Mouse (Mus musculus) CH12.LX (cell line): ENCODE results near the gene A630001G21Rik. TPM values are rescaled to one million over a fixed set of nuclear protein-coding genes. Genes with fewer than 3 reads are reported as not detected.
A peak's percentile ranks its signal among the peaks of the same experiment; 100 is the strongest.

Experiments used
- DNase-seq: peaks from one replicate; pipeline ENCODE4 v3.0.0-alpha.2; 2013; ENCODE audit errors: extremely low read depth
- H3K27ac ChIP-seq: 2 replicates; pipeline ENCODE4 v1.5.1; 2012; ENCODE audit warnings: low read depth, mild to moderate bottlenecking, control low read depth, moderate library complexity; ENCODE audit not compliant: insufficient read depth
- H3K27me3 ChIP-seq: replicated peaks from 2 replicates; pipeline ENCODE3; 2012; ENCODE audit warnings: inconsistent platforms
- H3K36me3 ChIP-seq, 2 experiments: replicated peaks in 1 of 2; 2 replicates each; pipeline versions ENCODE3 to v1.6.1; 2012; ENCODE audit warnings: inconsistent platforms in 1 of 2, low read length in 1 of 2, mild to moderate bottlenecking in 1 of 2, mixed read lengths in 1 of 2, moderate library complexity in 1 of 2; ENCODE audit not compliant: control insufficient read depth in 1 of 2, insufficient read depth in 1 of 2
- H3K4me1 ChIP-seq, 2 experiments: 2 replicates each; pipeline ENCODE4 v1.6.1; 2012; ENCODE audit warnings: inconsistent platforms in 1 of 2, moderate library complexity in 1 of 2; ENCODE audit not compliant: insufficient read depth in 2 of 2, control insufficient read depth in 1 of 2
- H3K4me2 ChIP-seq: 2 replicates; pipeline ENCODE4 v1.6.1; 2012; ENCODE audit warnings: low read depth, mild to moderate bottlenecking, control low read depth; ENCODE audit not compliant: poor library complexity, insufficient read depth, severe bottlenecking
- H3K4me3 ChIP-seq, 3 experiments: fragments of 150-350 bp in 1 of 3; sonication (generic) in 1 of 3; replicated peaks in 1 of 3; 2 replicates each; pipeline versions ENCODE3 to v1.5.1; 2011 to 2012; ENCODE audit warnings: low read depth in 2 of 3, low read length in 2 of 3, mild to moderate bottlenecking in 2 of 3, moderate library complexity in 2 of 3, control low read depth in 1 of 3, improper control_type of control experiment in 1 of 3, inconsistent platforms in 1 of 3, mixed read lengths in 1 of 3; ENCODE audit not compliant: poor library complexity in 1 of 3
- H3K79me2 ChIP-seq: replicated peaks from 2 replicates; pipeline ENCODE4 v1.6.1; 2012; ENCODE audit warnings: mild to moderate bottlenecking, moderate library complexity; ENCODE audit not compliant: control insufficient read depth, poor library complexity, insufficient read depth, severe bottlenecking; ENCODE audit errors: extremely low read depth
- H3K9ac ChIP-seq: 2 replicates; pipeline ENCODE4 v1.6.1; 2012; ENCODE audit warnings: low read depth, mild to moderate bottlenecking, control low read depth, moderate library complexity; ENCODE audit not compliant: insufficient read depth
- H3K9me3 ChIP-seq: replicated peaks from 2 replicates; pipeline ENCODE3; 2012; ENCODE audit warnings: low read length, inconsistent platforms, mixed read lengths
- BHLHE40 ChIP-seq: IDR thresholded peaks from 2 replicates; pipeline ENCODE4 v1.6.1; 2011; ENCODE audit warnings: mild to moderate bottlenecking, low read depth, low read length, improper control_type of control experiment
- CHD1 ChIP-seq: IDR thresholded peaks from 2 replicates; pipeline ENCODE4 v1.6.1; 2012; ENCODE audit warnings: low read depth, low read length, improper control_type of control experiment, inconsistent platforms
- CHD2 ChIP-seq: IDR thresholded peaks from 2 replicates; pipeline ENCODE4 v1.6.1; 2011; ENCODE audit warnings: low read length, improper control_type of control experiment
- CTCF ChIP-seq, 2 experiments: IDR thresholded peaks in 1 of 2; conservative IDR thresholded peaks in 1 of 2; 2 replicates each; pipeline ENCODE4 v1.5.1; 2011 to 2012; ENCODE audit warnings: low read depth in 2 of 2, low read length in 2 of 2, improper control_type of control experiment in 1 of 2, inconsistent platforms in 1 of 2, mild to moderate bottlenecking in 1 of 2, moderate library complexity in 1 of 2
- E2F4 ChIP-seq: IDR thresholded peaks from 2 replicates; pipeline ENCODE4 v1.6.1; 2011; ENCODE audit warnings: low read depth, low read length, improper control_type of control experiment; ENCODE audit not compliant: insufficient replicate concordance
- ELF1 ChIP-seq: IDR thresholded peaks from 2 replicates; pipeline ENCODE4 v1.6.1; 2014; ENCODE audit warnings: low read depth, mild to moderate bottlenecking, inconsistent platforms, low read length, improper control_type of control experiment
- EP300 ChIP-seq: IDR thresholded peaks from 2 replicates; pipeline ENCODE4 v1.6.1; 2011; ENCODE audit warnings: low read length, improper control_type of control experiment
- ETS1 ChIP-seq: conservative IDR thresholded peaks from 2 replicates; pipeline ENCODE4 v1.6.1; 2012; ENCODE audit warnings: low read depth, mild to moderate bottlenecking, inconsistent platforms, low read length, improper control_type of control experiment, moderate library complexity
- HCFC1 ChIP-seq: IDR thresholded peaks from 2 replicates; pipeline ENCODE4 v1.6.1; 2012; ENCODE audit warnings: low read depth, mild to moderate bottlenecking, inconsistent platforms, low read length, improper control_type of control experiment
- IRF4 ChIP-seq: IDR thresholded peaks from 2 replicates; pipeline ENCODE4 v1.6.1; 2014; ENCODE audit warnings: low read depth, mild to moderate bottlenecking, inconsistent platforms, low read length, improper control_type of control experiment
- JUN ChIP-seq: IDR thresholded peaks from 2 replicates; pipeline ENCODE4 v1.6.1; 2011; ENCODE audit warnings: low read depth, mild to moderate bottlenecking, low read length, improper control_type of control experiment, moderate library complexity; ENCODE audit not compliant: insufficient read depth
- JUND ChIP-seq: conservative IDR thresholded peaks from 2 replicates; pipeline ENCODE4 v1.6.1; 2011; ENCODE audit warnings: low read depth, low read length, improper control_type of control experiment
- MAFK ChIP-seq: IDR thresholded peaks from 2 replicates; pipeline ENCODE4 v1.6.1; 2011; ENCODE audit warnings: low read length, improper control_type of control experiment; ENCODE audit not compliant: insufficient replicate concordance
- MAX ChIP-seq: IDR thresholded peaks from 2 replicates; pipeline ENCODE4 v1.6.1; 2011; ENCODE audit warnings: low read length, improper control_type of control experiment
- MAZ ChIP-seq: IDR thresholded peaks from 2 replicates; pipeline ENCODE4 v1.6.1; 2012; ENCODE audit warnings: low read depth, mild to moderate bottlenecking, inconsistent platforms, low read length, improper control_type of control experiment, moderate library complexity
- MEF2A ChIP-seq: IDR thresholded peaks from 2 replicates; pipeline ENCODE4 v1.6.1; 2014; ENCODE audit warnings: low read depth, mild to moderate bottlenecking, inconsistent platforms, low read length, improper control_type of control experiment, borderline replicate concordance
- MXI1 ChIP-seq: IDR thresholded peaks from 2 replicates; pipeline ENCODE4 v1.6.1; 2011; ENCODE audit warnings: mild to moderate bottlenecking, low read depth, low read length, improper control_type of control experiment
- MYC ChIP-seq: IDR thresholded peaks from 2 replicates; pipeline ENCODE4 v1.6.1; 2011; ENCODE audit warnings: low read depth, mild to moderate bottlenecking, improper control_type of control experiment, low read length
- NELFE ChIP-seq: IDR thresholded peaks from 2 replicates; pipeline ENCODE4 v1.6.1; 2011; ENCODE audit warnings: low read depth, low read length, improper control_type of control experiment
- PAX5 ChIP-seq: IDR thresholded peaks from 2 replicates; pipeline ENCODE4 v1.6.1; 2012; ENCODE audit warnings: low read length, inconsistent platforms, mixed read lengths
- POLR2A ChIP-seq: IDR thresholded peaks from 2 replicates; pipeline ENCODE4 v1.6.1; 2011; ENCODE audit warnings: low read depth, mild to moderate bottlenecking, improper control_type of control experiment, low read length
- POLR2AphosphoS2 ChIP-seq: IDR thresholded peaks from 2 replicates; pipeline ENCODE4 v1.6.1; 2011; ENCODE audit warnings: low read depth, low read length, improper control_type of control experiment
- RAD21 ChIP-seq: IDR thresholded peaks from 2 replicates; pipeline ENCODE4 v1.6.1; 2011; ENCODE audit warnings: low read depth, mild to moderate bottlenecking, low read length, improper control_type of control experiment, moderate library complexity
- SIN3A ChIP-seq: IDR thresholded peaks from 2 replicates; pipeline ENCODE4 v1.6.1; 2012; ENCODE audit warnings: low read length, improper control_type of control experiment, inconsistent platforms
- TBP ChIP-seq: conservative IDR thresholded peaks from 2 replicates; pipeline ENCODE4 v1.6.1; 2011; ENCODE audit warnings: low read depth, low read length, improper control_type of control experiment
- TCF12 ChIP-seq: IDR thresholded peaks from 2 replicates; pipeline ENCODE4 v1.6.1; 2014; ENCODE audit warnings: low read depth, mild to moderate bottlenecking, inconsistent platforms, low read length, improper control_type of control experiment
- UBTF ChIP-seq: IDR thresholded peaks from 2 replicates; pipeline ENCODE4 v1.6.1; 2012; ENCODE audit warnings: low read depth, mild to moderate bottlenecking, inconsistent platforms, low read length, improper control_type of control experiment, moderate library complexity
- USF1 ChIP-seq: IDR thresholded peaks from 2 replicates; pipeline ENCODE4 v1.6.1; 2014; ENCODE audit warnings: low read depth, mild to moderate bottlenecking, inconsistent platforms, low read length, improper control_type of control experiment
- USF2 ChIP-seq: conservative IDR thresholded peaks from 2 replicates; pipeline ENCODE4 v1.6.1; 2011; ENCODE audit warnings: low read depth, low read length, improper control_type of control experiment
- ZC3H11A ChIP-seq: IDR thresholded peaks from 2 replicates; pipeline ENCODE4 v1.6.1; 2012; ENCODE audit warnings: low read depth, mild to moderate bottlenecking, inconsistent platforms, low read length, improper control_type of control experiment
- ZKSCAN1 ChIP-seq: IDR thresholded peaks from 2 replicates; pipeline ENCODE4 v1.6.1; 2012; ENCODE audit warnings: low read depth, inconsistent platforms, low read length, improper control_type of control experiment, borderline replicate concordance
- ZMIZ1 ChIP-seq: IDR thresholded peaks from 2 replicates; pipeline ENCODE4 v1.6.1; 2012; ENCODE audit warnings: low read depth, mild to moderate bottlenecking, inconsistent platforms, low read length, improper control_type of control experiment
- ZNF384 ChIP-seq: IDR thresholded peaks from 2 replicates; pipeline ENCODE4 v1.6.1; 2012; ENCODE audit warnings: low read depth, low read length, improper control_type of control experiment, inconsistent platforms
- dilution Hi-C: fragments of 300-500 bp; cut with MboI; formaldehyde crosslinking; loops from 2 replicates; pipeline ENCODE4 v1.14.3; 2020; ENCODE audit warnings: low sequenced_read_pairs; ENCODE audit not compliant: extremely low pct_unique_long_range_greater_than_20kb, extremely low pct_ligation_motif_present
- in situ Hi-C: fragments of 300-500 bp; cut with MboI; formaldehyde crosslinking; loops from 3 replicates; pipeline ENCODE4 v1.14.3; 2019; ENCODE audit warnings: low sequenced_read_pairs, low pct_ligation_motif_present, low pct_unique_long_range_greater_than_20kb, mixed read lengths
- polyA plus RNA-seq: library from polyadenylated mRNA; unstranded; fragments of >175 nt; gene quantifications from 2 replicates; pipeline ENCODE4 v1.2.1, GENCODE M21; 2012; ENCODE audit warnings: low read depth; ENCODE audit not compliant: insufficient read length
- total RNA-seq, 2 experiments: library from RNA; depleted of rRNA; stranded (reverse); fragments of 300-350 nt in 1 of 2; fragments of >200 nt in 1 of 2; gene quantifications; 2 replicates each; pipeline ENCODE4 v1.2.3; 2012 to 2014

Gene A630001G21Rik
- total and polyA plus RNA-seq, 3 experiments = 55.8 to 151 (median 139) TPM

DNA sequence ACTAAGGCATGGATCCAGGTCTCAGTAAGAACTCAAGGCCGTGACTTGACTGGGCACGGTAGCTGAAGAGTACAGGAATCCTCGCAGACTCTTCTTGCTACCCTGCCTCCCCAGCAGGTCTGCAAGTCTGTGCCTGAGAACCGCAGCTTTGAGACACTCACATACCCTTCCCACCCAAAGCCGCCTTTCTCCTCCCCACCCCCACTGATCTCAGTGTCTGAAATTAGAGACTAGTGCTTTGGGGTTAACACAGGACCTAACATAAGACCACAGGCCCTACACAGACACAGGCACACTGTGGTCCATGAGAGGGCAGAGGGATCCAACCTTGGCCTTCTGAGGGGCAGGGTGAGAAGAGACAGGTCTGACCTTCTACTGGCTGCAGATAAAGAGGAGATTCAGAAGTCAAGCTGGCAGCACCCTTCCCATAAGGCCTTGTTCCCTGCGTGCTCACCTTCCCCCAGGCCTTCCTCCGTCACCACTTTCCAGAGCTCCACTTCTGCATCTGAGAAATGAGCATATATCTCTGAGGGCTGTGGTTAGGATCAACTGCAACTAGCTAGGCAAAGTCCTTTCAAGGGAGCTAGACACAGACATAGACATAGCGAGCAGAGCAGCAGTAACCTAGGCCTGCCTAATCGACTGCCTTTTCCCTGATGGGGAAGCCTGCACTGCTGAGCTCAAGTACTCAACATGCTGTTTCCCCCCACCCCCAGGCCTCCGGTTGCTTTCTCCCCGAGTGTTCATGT lies 26.3 kb downstream of the A630001G21Rik start (continued):
- peak; percentile 44; the same call in 1 of the 2 replicates for TF ChIP-seq TCF12
- TF ChIP-seq MYC = no peak
- no peak for TF ChIP-seq USF1
- no peak for TF ChIP-seq BHLHE40
- no peak for TF ChIP-seq ETS1
- no peak for TF ChIP-seq MEF2A
- no peak; the same call in 1 of the 2 replicates for TF ChIP-seq RAD21
- TF ChIP-seq IRF4 = peak; percentile 48; the same call in 1 of the 2 replicates
- peak; percentile 35; the same call in 1 of the 2 replicates for TF ChIP-seq MAZ

DNA sequence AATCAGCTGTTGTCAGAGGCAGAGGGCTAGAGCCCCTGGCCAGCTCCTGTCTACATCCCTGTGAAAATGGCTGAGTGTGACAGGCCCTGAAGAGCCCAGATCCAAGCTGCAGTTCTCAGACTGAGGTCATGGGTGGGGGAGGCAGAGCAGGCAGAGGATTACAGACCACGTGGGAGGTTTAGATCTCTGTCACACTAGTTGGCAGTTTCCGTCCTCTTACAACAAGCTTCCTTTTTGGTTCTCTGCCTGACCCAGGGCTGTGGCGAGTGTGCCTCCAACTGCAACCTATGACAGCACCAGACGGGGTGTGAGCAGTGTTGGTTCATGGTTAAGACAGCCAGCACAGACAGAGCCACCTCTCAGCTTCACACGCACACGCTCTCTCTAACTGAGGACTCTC lies 26.9 kb downstream of the A630001G21Rik start:
- H3K4me2 ChIP-seq = peak overlapping the region; percentile 52
- H3K4me1 ChIP-seq = peaks cover 19 to 55% of the 10 kb centered on the region in 2 experiments
- H3K27ac ChIP-seq = peak overlapping the region; percentile 94
- in situ Hi-C loops (loop anchor here (5.0 kb wide), 3 partner anchors 41 to 256 kb away; partner anchors contain the start of gene Cab39), dilution Hi-C loops (no loop called here)
- H3K36me3 ChIP-seq = peaks cover 4 to 15% of the 10 kb centered on the region in 2 experiments
- peak overlapping the region; percentile 72 for H3K9ac ChIP-seq
- H3K79me2 ChIP-seq = no peaks in the 10 kb centered on the region; the same call in 1 of the 2 replicates
- H3K4me3 ChIP-seq = peak overlapping the region; percentile 36 to 57 (median 42)
- no peaks in the 10 kb centered on the region for H3K27me3 ChIP-seq
- H3K9me3 ChIP-seq = no peaks in the 10 kb centered on the region
- DNase-seq = peak; percentile 94
- TF ChIP-seq CHD2 (peak; percentile 33; the same call in 1 of the 2 replicates), USF2 (peak; percentile 75), MYC (peak; percentile 98), MAX (peak; percentile 98), RAD21 (0 out of 2 replicates have a peak, but pooled peaks have one; percentile 0), CTCF (conservative IDR thresholded peaks at IDR 0.05 in 1 of 2, IDR thresholded peaks at IDR 0.05 in 1 of 2; ENCODE audit: low read depth in 2 of 2, low read length in 2 of 2) (0 out of 4 replicates have a peak, but pooled peaks of 1 of the 2 experiments have one; percentile 3), BHLHE40 (peak; percentile 62), TCF12 (peak; percentile 80; the same call in 1 of the 2 replicates), MXI1 (peak; percentile 97), TBP (peak; percentile 83), EP300 (no peak), JUND (0 out of 2 replicates have a peak, but pooled peaks have one; percentile 11), UBTF (no peak), ELF1 (peak; percentile 42; the same call in 1 of the 2 replicates), ZC3H11A (no peak), ZKSCAN1 (no peak), E2F4 (peak; percentile 35; the same call in 1 of the 2 replicates), SIN3A (peak; percentile 72), CHD1 (no peak), PAX5 (no peak), ZNF384 (0 out of 2 replicates have a peak, but pooled peaks have one; percentile 3), POLR2A (peak; percentile 65), NELFE (peak; percentile 70), ZMIZ1 (no peak), JUN (peak; percentile 43; the same call in 1 of the 2 replicates), USF1 (peak; percentile 83), MAFK (0 out of 2 replicates have a peak, but pooled peaks have one; percentile 37), IRF4 (no peak; the same call in 1 of the 2 replicates), HCFC1 (peak; percentile 39), POLR2AphosphoS2 (no peak; the same call in 1 of the 2 replicates), MAZ (no peak), MEF2A (peak; percentile 76)
